Mouse (Mus musculus) ovary, postnatal 14 days (tissue): Measurements from ENCODE around the gene Hspbp1.

Source experiments
- DNase-seq: peaks from one replicate; pipeline ENCODE4 v3.0.0; 2022; ENCODE audit warnings: low spot score

The Hspbp1 gene

GRCm38 (mm10) chr7:4684632-4685417, at the start of gene Hspbp1:
Gene Hspbp1, minus strand, starts transcription at chr7:4685068.
- peak; percentile 86 for DNase-seq

GRCm38 (mm10) chr7:4732968-4733392, 48.1 kb upstream of the Hspbp1 start:
- DNase-seq: no peak

GRCm38 (mm10) chr7:4731090-4731489, 46.2 kb upstream of the Hspbp1 start:
- DNase-seq: no peak

- no peak for DNase-seq
Observed at GRCm38 (mm10) chr7:4725169-4725568, 40.3 kb upstream of the Hspbp1 start, which contains the start of gene Tmem150b. Gene Tmem150b, minus strand, starts transcription at chr7:4725249.

- no peak for DNase-seq
Observed at GRCm38 (mm10) chr7:4724359-4724758, 39.5 kb upstream of the Hspbp1 start.

- DNase-seq: no peak
Observed at GRCm38 (mm10) chr7:4723508-4723907, 38.6 kb upstream of the Hspbp1 start.

- no peak for DNase-seq
Observed at GRCm38 (mm10) chr7:4719276-4719675, 34.4 kb upstream of the Hspbp1 start.

GRCm38 (mm10) chr7:4716955-4717354, 32.1 kb upstream of the Hspbp1 start:
- DNase-seq: no peak

- DNase-seq: no peak
Observed at GRCm38 (mm10) chr7:4712594-4712993, 27.7 kb upstream of the Hspbp1 start.

GRCm38 (mm10) chr7:4705098-4705497, 20.2 kb upstream of the Hspbp1 start:
- peak; percentile 27 for DNase-seq

GRCm38 (mm10) chr7:4703195-4703594, 18.3 kb upstream of the Hspbp1 start:
- DNase-seq: no peak

GRCm38 (mm10) chr7:4702334-4702733, 17.5 kb upstream of the Hspbp1 start:
- DNase-seq: no peak

GRCm38 (mm10) chr7:4693004-4693403, 8.1 kb upstream of the Hspbp1 start:
- DNase-seq: no peak

GRCm38 (mm10) chr7:4690951-4691653, 6.2 kb upstream of the Hspbp1 start:
- peak; percentile 6 for DNase-seq

GRCm38 (mm10) chr7:4690387-4690786, 5.5 kb upstream of the Hspbp1 start, which contains the start of gene Brsk1:
Gene Brsk1, plus strand, starts transcription at chr7:4690604.
- DNase-seq: peak; percentile 64

- no peak for DNase-seq
Observed at GRCm38 (mm10) chr7:4684203-4684602, 665 bp downstream of the Hspbp1 start.

- DNase-seq: no peak
Observed at GRCm38 (mm10) chr7:4683307-4683706, 1.6 kb downstream of the Hspbp1 start.

GRCm38 (mm10) chr7:4675200-4675599, 9.7 kb downstream of the Hspbp1 start:
- no peak for DNase-seq

GRCm38 (mm10) chr7:4674114-4674731, 10.6 kb downstream of the Hspbp1 start:
- DNase-seq: no peak

- no peak for DNase-seq
Observed at GRCm38 (mm10) chr7:4671956-4672355, 12.9 kb downstream of the Hspbp1 start.

- no peak for DNase-seq
Observed at GRCm38 (mm10) chr7:4670655-4671255, 14.1 kb downstream of the Hspbp1 start.

GRCm38 (mm10) chr7:4669156-4669555, 15.7 kb downstream of the Hspbp1 start:
- DNase-seq: no peak
